Mouse (Mus musculus): ENCODE results near the gene Nabp2. TPM values are rescaled to one million over a fixed set of nuclear protein-coding genes. Genes with fewer than 3 reads are reported as not detected.

Gene Nabp2
- polyA plus RNA-seq, 1 experiment from 2014 or later, result 164 TPM

- peaks cover 56% of the 10 kb centered on the region for H3K4me1 ChIP-seq
- H3K27me3 ChIP-seq (ENCODE audit: poor library complexity, severe bottlenecking), result no peaks in the 10 kb centered on the region
- WGBS, result 79% methylated on average over 10 of the region's 10 CpGs
- peaks cover 72% of the 10 kb centered on the region for H3K36me3 ChIP-seq (replicated peaks)
- no peak overlapping the region; the same call in 1 of the 2 replicates for H3K4me3 ChIP-seq
- no peaks in the 10 kb centered on the region for H3K9me3 ChIP-seq
- no peak for DNase-seq (ENCODE audit: extremely low spot score, low spot score)
- no peak overlapping the region for H3K27ac ChIP-seq
Measured at GRCm38 (mm10) chr10:128396716-128397264, 14.5 kb downstream of the Nabp2 start.

GRCm38 (mm10) chr10:128396017-128396673 lies 15.1 kb downstream of the Nabp2 start:
- Histone ChIP-seq H3K36me3 (replicated peaks) (peaks cover 72% of the 10 kb centered on the region), H3K27me3 (ENCODE audit: poor library complexity, severe bottlenecking) (no peaks in the 10 kb centered on the region), H3K27ac (no peak overlapping the region), H3K4me1 (peaks cover 52% of the 10 kb centered on the region), H3K4me3 (no peak overlapping the region), H3K9me3 (no peaks in the 10 kb centered on the region)
- no peak for DNase-seq (ENCODE audit: extremely low spot score, low spot score)
- WGBS, result 77% methylated on average over 11 of the region's 11 CpGs

- Histone ChIP-seq H3K27ac (no peak overlapping the region), H3K27me3 (ENCODE audit: poor library complexity, severe bottlenecking) (no peaks in the 10 kb centered on the region), H3K9me3 (no peaks in the 10 kb centered on the region), H3K4me1 (peaks cover 28% of the 10 kb centered on the region), H3K4me3 (no peak overlapping the region), H3K36me3 (replicated peaks) (peaks cover 100% of the 10 kb centered on the region)
- no peak for DNase-seq (ENCODE audit: extremely low spot score, low spot score)
- WGBS, result 79% methylated on average over 6 of the region's 6 CpGs
Measured at GRCm38 (mm10) chr10:128391850-128392249, 19.4 kb downstream of the Nabp2 start.

GRCm38 (mm10) chr10:128390366-128390765 lies 20.9 kb downstream of the Nabp2 start:
- Histone ChIP-seq H3K9me3 (no peaks in the 10 kb centered on the region), H3K4me1 (peaks cover 18% of the 10 kb centered on the region; the same call in 1 of the 2 replicates), H3K36me3 (replicated peaks) (peaks cover 100% of the 10 kb centered on the region), H3K27me3 (ENCODE audit: poor library complexity, severe bottlenecking) (no peaks in the 10 kb centered on the region), H3K27ac (no peak overlapping the region), H3K4me3 (no peak overlapping the region)
- DNase-seq (ENCODE audit: extremely low spot score, low spot score), result no peak
- 91% methylated on average over 12 of the region's 12 CpGs for WGBS

GRCm38 (mm10) chr10:128389570-128389969 lies 21.7 kb downstream of the Nabp2 start:
- Histone ChIP-seq H3K27ac (no peak overlapping the region), H3K4me3 (no peak overlapping the region), H3K9me3 (no peaks in the 10 kb centered on the region), H3K36me3 (replicated peaks) (peaks cover 100% of the 10 kb centered on the region), H3K27me3 (ENCODE audit: poor library complexity, severe bottlenecking) (no peaks in the 10 kb centered on the region), H3K4me1 (peaks cover 15% of the 10 kb centered on the region; the same call in 1 of the 2 replicates)
- no peak for DNase-seq (ENCODE audit: extremely low spot score, low spot score)
- WGBS, result 92% methylated on average over 6 of the region's 6 CpGs

GRCm38 (mm10) chr10:128388941-128389340 lies 22.4 kb downstream of the Nabp2 start:
- Histone ChIP-seq H3K36me3 (replicated peaks) (peaks cover 100% of the 10 kb centered on the region), H3K27ac (no peak overlapping the region), H3K27me3 (ENCODE audit: poor library complexity, severe bottlenecking) (no peaks in the 10 kb centered on the region), H3K9me3 (no peaks in the 10 kb centered on the region), H3K4me3 (no peak overlapping the region), H3K4me1 (peaks cover 10% of the 10 kb centered on the region; the same call in 1 of the 2 replicates)
- DNase-seq (ENCODE audit: extremely low spot score, low spot score), result no peak
- WGBS, result 94% methylated on average over 14 of the region's 14 CpGs

GRCm38 (mm10) chr10:128385902-128386301 lies 25.4 kb downstream of the Nabp2 start:
- H3K36me3 ChIP-seq (replicated peaks), result peaks cover 100% of the 10 kb centered on the region
- no peaks in the 10 kb centered on the region for H3K27me3 ChIP-seq (ENCODE audit: poor library complexity, severe bottlenecking)
- H3K4me3 ChIP-seq, result no peak overlapping the region
- no peaks in the 10 kb centered on the region for H3K9me3 ChIP-seq
- H3K27ac ChIP-seq, result no peak overlapping the region
- no peak for DNase-seq (ENCODE audit: extremely low spot score, low spot score)
- WGBS, result 89% methylated on average over 7 of the region's 7 CpGs
- no peaks in the 10 kb centered on the region for H3K4me1 ChIP-seq

GRCm38 (mm10) chr10:128382482-128382881 lies 28.8 kb downstream of the Nabp2 start:
- Histone ChIP-seq H3K4me3 (no peak overlapping the region), H3K27me3 (ENCODE audit: poor library complexity, severe bottlenecking) (no peaks in the 10 kb centered on the region), H3K9me3 (no peaks in the 10 kb centered on the region), H3K36me3 (replicated peaks) (peaks cover 97% of the 10 kb centered on the region), H3K27ac (no peak overlapping the region), H3K4me1 (peaks cover 20% of the 10 kb centered on the region)
- WGBS, result 89% methylated on average over 8 of the region's 8 CpGs
- DNase-seq (ENCODE audit: extremely low spot score, low spot score), result no peak

- DNase-seq (ENCODE audit: extremely low spot score, low spot score), result no peak
- Histone ChIP-seq H3K9me3 (no peaks in the 10 kb centered on the region), H3K27ac (no peak overlapping the region), H3K36me3 (replicated peaks) (peaks cover 78% of the 10 kb centered on the region), H3K4me3 (no peak overlapping the region), H3K27me3 (ENCODE audit: poor library complexity, severe bottlenecking) (no peaks in the 10 kb centered on the region), H3K4me1 (peaks cover 32% of the 10 kb centered on the region)
- WGBS, result 89% methylated on average over 5 of the region's 5 CpGs
Measured at GRCm38 (mm10) chr10:128380565-128380964, 30.7 kb downstream of the Nabp2 start.

GRCm38 (mm10) chr10:128379260-128379659 lies 32.0 kb downstream of the Nabp2 start:
- Histone ChIP-seq H3K27ac (no peak overlapping the region), H3K4me1 (peaks cover 32% of the 10 kb centered on the region), H3K9me3 (no peaks in the 10 kb centered on the region), H3K36me3 (replicated peaks) (peaks cover 65% of the 10 kb centered on the region), H3K27me3 (ENCODE audit: poor library complexity, severe bottlenecking) (no peaks in the 10 kb centered on the region), H3K4me3 (peak overlapping the region; percentile 18)
- DNase-seq (ENCODE audit: extremely low spot score, low spot score), result no peak
- 97% methylated on average over 7 of the region's 7 CpGs for WGBS

- DNase-seq (ENCODE audit: extremely low spot score, low spot score), result no peak
- 83% methylated on average over 3 of the region's 3 CpGs for WGBS
- no peaks in the 10 kb centered on the region for H3K27me3 ChIP-seq (ENCODE audit: poor library complexity, severe bottlenecking)
- peak overlapping the region; percentile 75 for H3K4me3 ChIP-seq
- H3K27ac ChIP-seq, result 0 out of 2 replicates have a peak overlapping the region, but pooled peaks have one; percentile 98
- no peaks in the 10 kb centered on the region for H3K9me3 ChIP-seq
- H3K36me3 ChIP-seq (replicated peaks), result peaks cover 57% of the 10 kb centered on the region
- H3K4me1 ChIP-seq, result peaks cover 32% of the 10 kb centered on the region
Measured at GRCm38 (mm10) chr10:128378462-128378861, 32.8 kb downstream of the Nabp2 start.

- Histone ChIP-seq H3K9me3 (no peaks in the 10 kb centered on the region), H3K27ac (peak overlapping the region; percentile 98), H3K4me3 (peak overlapping the region; percentile 75), H3K4me1 (peaks cover 32% of the 10 kb centered on the region), H3K36me3 (replicated peaks) (peaks cover 52% of the 10 kb centered on the region), H3K27me3 (ENCODE audit: poor library complexity, severe bottlenecking) (no peaks in the 10 kb centered on the region)
- no peak for DNase-seq (ENCODE audit: extremely low spot score, low spot score)
- WGBS, result 59% methylated on average over 14 of the region's 14 CpGs
Measured at GRCm38 (mm10) chr10:128377940-128378448, 33.3 kb downstream of the Nabp2 start.

- H3K27ac ChIP-seq, result peak overlapping the region; percentile 98
- peak; percentile 59 for DNase-seq (ENCODE audit: extremely low spot score, low spot score)
- H3K36me3 ChIP-seq (replicated peaks), result peaks cover 46% of the 10 kb centered on the region
- peak overlapping the region; percentile 75 for H3K4me3 ChIP-seq
- H3K9me3 ChIP-seq, result no peaks in the 10 kb centered on the region
- H3K27me3 ChIP-seq (ENCODE audit: poor library complexity, severe bottlenecking), result no peaks in the 10 kb centered on the region
- H3K4me1 ChIP-seq, result peaks cover 32% of the 10 kb centered on the region
- under 1% methylated on average over 43 of the region's 47 CpGs for WGBS
Measured at GRCm38 (mm10) chr10:128377222-128377939, 33.9 kb downstream of the Nabp2 start.

Data from forebrain, embryonic 10.5 days (tissue).